Mouse (Mus musculus): ENCODE measurements at regions not wholly inside any gene's neighbourhood (a gene's known extent, or its start where the extent isn't known, plus 50 kb on each side); places are given as distances from the start of the nearest gene placed in this dataset.

DNA sequence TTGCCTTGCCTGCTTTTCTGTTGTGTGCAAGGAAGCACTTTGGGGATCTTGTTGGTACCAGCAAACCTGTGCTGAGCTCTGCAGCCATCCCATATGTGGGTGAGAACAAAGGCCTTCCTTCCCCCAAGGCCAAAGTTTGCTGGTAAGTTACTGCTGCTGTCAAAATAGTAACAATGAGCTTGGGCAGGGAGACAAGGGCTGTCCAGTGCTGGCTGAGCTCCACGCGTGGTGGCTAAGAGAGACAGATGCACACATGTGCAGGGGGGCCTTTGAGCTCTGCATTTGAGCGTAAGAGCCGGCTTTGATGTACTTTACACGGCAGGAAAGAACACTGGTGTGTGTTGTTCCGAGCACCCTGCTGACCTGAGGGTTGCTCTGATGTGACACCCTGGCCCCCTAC, 132.2 kb upstream of the Runx1 start:
- no peak for ATAC-seq

GRCm38 (mm10) chr16:92955508-92955907, 129.6 kb upstream of the Runx1 start:
- ATAC-seq = no peak

- no peak for ATAC-seq
Observed at GRCm38 (mm10) chr16:92955087-92955486, 129.1 kb upstream of the Runx1 start.

DNA sequence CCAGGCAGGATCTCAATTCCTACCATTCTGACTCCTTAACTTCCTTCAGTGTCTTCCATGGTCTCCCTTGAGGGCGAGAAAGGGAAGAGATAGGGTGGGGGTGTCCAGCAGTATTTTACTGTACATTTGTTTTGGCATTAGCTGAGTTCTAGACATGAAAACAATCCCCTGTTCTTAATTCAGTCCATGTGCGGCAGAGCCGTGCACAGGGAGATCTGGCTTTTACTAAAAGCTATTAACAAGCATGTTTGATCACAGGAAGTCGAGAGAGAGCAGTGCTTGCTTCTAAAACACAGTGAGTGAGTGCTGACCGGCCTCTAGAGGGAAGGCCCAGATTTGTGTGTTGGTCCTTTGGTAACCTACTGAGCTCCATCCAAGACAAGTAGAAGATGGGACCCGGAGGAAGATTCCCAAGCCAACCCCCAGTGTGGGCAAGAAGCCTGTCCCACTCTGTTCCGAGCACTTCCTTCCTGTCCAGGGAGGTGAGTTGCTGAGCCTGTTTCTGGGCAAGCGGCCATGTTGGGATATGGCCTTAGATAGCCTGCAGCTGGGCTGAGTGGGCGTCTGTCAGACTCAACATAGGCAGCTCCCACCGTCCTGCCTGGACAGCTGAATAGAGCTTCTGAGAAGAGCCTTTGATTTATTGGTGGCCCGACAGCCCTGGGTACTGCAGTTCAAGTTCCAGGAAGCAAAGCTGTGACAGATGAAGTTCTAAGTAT, 128.1 kb upstream of the Runx1 start:
- ATAC-seq = peak; percentile 43

DNA sequence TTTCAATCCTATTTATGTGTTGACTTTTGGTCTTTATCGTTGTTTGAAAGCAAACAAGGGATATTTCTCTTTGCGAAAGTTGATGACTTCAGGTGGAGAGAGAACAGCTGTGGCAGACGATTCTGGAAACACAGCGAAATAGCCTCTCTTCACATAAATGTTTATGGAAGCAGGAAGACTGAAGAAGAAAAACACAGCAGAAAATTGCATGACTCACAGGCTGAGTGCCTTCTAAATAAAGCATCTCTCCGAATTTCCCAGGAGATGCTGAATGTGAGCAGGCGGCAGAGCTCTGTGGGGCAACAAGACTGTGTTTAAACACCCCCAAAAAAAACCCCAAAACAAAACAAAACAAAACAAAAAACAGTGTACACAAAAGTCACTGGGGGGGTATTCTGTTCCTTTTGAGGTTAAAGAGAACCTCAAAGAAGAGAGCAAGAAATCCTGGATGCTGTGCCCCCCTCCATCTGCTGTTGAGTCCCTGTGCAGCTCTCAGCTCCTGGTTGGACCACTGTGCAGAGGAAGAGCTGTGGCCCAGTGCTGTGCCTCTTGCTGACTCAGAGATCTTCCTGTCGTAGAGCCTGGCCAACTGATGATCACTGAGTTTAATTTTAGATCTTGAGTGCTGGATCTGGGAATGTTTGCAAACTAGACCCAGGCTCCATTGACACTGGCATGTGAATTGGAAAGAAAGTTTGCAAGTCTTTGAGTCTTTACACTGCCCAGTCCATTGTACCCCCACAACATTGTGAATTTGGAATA, 126.6 kb upstream of the Runx1 start:
- no peak for ATAC-seq

- no peak for ATAC-seq
Observed at GRCm38 (mm10) chr16:92951516-92951915, 125.6 kb upstream of the Runx1 start.

GRCm38 (mm10) chr16:92948494-92948893, 122.5 kb upstream of the Runx1 start:
- ATAC-seq = no peak

DNA sequence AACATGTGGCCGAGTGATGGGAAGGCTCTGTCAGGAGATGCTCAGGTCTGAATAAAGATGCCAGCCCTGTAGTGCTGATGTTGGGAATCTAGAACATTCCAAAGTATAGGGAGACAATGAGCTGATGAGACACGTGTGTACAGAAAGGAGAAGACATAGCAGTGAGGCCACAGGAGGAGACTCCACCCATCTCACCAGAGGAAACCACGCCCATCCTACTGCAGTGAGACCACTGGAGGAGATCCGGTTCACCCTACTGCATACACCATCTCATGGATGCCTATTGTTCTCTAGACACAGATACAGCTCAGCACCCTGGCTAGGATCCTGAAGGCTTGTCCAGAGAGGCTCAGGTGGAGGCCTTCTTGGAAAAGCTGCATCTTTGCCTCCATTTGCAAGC, 120.6 kb upstream of the Runx1 start:
- peak; percentile 71 for ATAC-seq

GRCm38 (mm10) chr16:92943901-92944300, 118.0 kb upstream of the Runx1 start:
- ATAC-seq = peak; percentile 63

- ATAC-seq = no peak
Observed at GRCm38 (mm10) chr16:92939618-92940017, 113.7 kb upstream of the Runx1 start.

GRCm38 (mm10) chr16:92935848-92936535, 110.0 kb upstream of the Runx1 start:
- ATAC-seq = peak; percentile 49

GRCm38 (mm10) chr16:92930103-92930502, 104.2 kb upstream of the Runx1 start:
- ATAC-seq = no peak

- peak; percentile 76 for ATAC-seq
Observed at GRCm38 (mm10) chr16:92928201-92928600, 102.3 kb upstream of the Runx1 start.

- ATAC-seq = peak; percentile 76
Observed at GRCm38 (mm10) chr16:92927662-92928061, 101.7 kb upstream of the Runx1 start.

- no peak for ATAC-seq
Observed at GRCm38 (mm10) chr16:92926853-92927252, 100.9 kb upstream of the Runx1 start.

GRCm38 (mm10) chr16:92920947-92921346, 95.0 kb upstream of the Runx1 start:
- ATAC-seq = no peak

GRCm38 (mm10) chr16:92917356-92917755, 91.4 kb upstream of the Runx1 start:
- ATAC-seq = no peak

- no peak for ATAC-seq
Observed at GRCm38 (mm10) chr16:92915651-92916050, 89.7 kb upstream of the Runx1 start.

DNA sequence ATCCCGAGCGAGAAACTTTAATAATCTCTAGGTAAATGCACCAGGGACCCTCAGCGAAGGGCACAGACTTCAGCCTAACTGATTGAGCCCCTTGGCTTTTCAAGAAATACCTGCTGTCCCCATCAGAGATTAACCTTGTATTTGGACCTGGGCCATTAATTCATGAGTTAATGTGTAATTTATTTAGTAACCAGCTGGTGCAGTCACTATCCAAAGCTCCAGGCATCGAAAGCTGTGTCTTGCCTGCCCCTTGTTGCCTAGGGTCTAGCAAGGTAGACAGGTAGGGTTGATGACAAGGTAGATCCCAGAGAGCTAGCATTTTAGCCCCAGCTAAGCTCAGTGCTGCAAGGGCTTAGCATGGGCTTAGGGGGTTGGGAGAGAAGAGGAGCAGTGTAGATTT, 80.9 kb upstream of the Runx1 start:
- no peak for ATAC-seq

GRCm38 (mm10) chr16:92905626-92906025, 79.7 kb upstream of the Runx1 start:
- ATAC-seq = no peak

DNA sequence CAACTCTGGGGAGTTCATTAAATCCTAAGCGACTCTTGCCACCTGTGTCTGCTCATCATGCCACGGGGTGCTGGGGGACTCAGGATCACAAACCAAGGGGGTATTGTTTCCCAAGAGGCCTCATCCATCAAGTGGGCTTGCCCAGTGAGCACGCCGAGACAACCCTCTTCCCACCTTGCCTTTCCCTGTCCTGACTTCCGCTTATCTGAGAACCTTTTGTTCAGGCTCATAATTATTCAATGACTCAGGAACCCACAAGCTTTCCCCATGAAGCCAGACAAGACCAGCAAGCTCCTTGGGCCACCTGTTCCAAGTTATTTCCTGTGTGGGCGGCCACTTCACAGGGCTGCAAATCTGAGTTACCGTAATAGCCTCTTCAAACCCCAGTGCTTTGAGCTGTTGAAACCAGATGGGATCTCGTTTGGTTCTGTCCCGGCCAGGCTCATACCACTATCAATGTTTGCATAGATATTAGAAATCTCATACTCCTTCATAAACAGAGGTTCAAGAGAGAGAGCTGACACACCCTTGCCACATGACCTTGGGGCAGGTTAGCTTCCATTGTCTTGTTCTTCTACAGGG, 78.0 kb upstream of the Runx1 start:
- no peak for ATAC-seq

DNA sequence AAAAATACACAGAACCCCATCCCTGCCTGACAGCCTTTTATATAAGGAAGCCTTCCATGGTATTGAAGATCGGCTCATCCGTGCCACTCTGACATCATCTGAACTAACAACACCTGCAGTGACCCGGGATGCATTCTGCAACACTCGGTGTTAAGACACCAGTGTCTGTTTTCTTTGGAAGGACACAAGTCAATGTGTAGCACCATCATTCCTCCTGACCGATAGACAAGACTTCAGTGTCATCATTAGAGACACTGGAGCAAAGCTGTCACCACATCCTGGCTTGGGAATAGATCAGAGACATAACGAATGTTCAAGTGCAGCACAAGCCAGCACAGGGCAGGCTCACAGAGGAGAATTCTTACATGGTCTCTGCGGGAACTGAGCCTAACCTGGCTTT, 77.5 kb upstream of the Runx1 start:
- ATAC-seq = no peak

- peak; percentile 89 for ATAC-seq
Observed at GRCm38 (mm10) chr16:92899704-92900103, 73.8 kb upstream of the Runx1 start.

All from CD4-positive, CD25-positive, alpha-beta regulatory T cell, adult 4 months (primary cell).